Mouse (Mus musculus): Measurements from ENCODE around the gene Huwe1.

Huwe1 gene

GRCm38 (mm10) chrX:151951181-151951580, 150.6 kb downstream of the Huwe1 start:
- DNase-seq (ENCODE audit: low spot score): no peak

Measured in urinary bladder, postnatal 25 days (tissue).